Mouse (Mus musculus): ENCODE data around the gene Fam136a.

DNA sequence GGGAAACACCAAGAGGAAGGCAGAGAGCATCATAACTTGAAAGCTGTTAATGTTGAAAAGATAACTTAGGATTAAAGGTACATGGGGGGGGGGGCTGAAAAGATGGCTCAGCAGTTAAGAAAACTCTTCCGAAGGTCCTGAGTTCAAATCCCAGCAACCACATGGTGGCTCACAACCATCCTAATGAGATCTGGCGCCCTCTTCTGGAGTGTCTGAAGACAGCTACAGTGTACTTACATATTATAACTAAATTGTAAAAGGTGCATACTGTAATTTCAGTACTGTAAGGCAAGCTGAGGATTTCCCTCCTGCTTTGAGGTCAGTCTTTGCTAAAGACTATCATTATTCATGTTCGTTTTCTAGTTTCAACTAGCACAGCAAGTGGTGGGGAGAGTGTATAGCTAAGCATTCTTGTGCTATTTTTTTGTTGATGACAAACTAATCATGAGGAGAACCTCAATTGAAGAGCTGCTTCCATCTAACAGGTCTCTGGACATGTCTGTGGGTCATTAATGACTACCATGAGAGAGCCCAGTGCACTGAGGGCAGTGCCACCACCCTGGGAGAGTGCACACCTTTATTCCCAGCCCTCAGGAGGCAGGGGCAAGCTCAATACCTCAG is 4.8 kb downstream of the Fam136a start:
- TF ChIP-seq CTCF (IDR thresholded peaks at IDR 0.05; ENCODE audit: control insufficient read depth, insufficient read depth, insufficient replicate concordance, low read depth, low read length) (no peak), POLR2A (IDR thresholded peaks at IDR 0.05; ENCODE audit: control insufficient read depth, low read depth, low read length) (no peak)

All from testis, adult 2 months (tissue).